Mouse (Mus musculus) limb, embryonic 15.5 days (tissue): Measurements from ENCODE around the gene Actr2. TPM values are rescaled to one million over a fixed set of nuclear protein-coding genes. Genes with fewer than 3 reads are reported as not detected.
"Not testable (repeated sequence)": the region's sequence is repeated elsewhere in the genome, so short reads cannot be mapped to it uniquely, and the experiment has no call there.

Source experiments
- ATAC-seq: fragments of 200-750 bp; cut with Nextera tagmentation; 2 replicates; pipeline ENCODE4 v1.8.0; 2017; ENCODE audit warnings: low read depth, moderate TSS enrichment; ENCODE audit not compliant: insufficient number of reproducible peaks, low FRiP score, low TSS enrichment
- H3K27ac ChIP-seq: fragments of 300-500 bp; sonication (generic); 2 replicates; pipeline ENCODE4 v1.5.1; 2015; ENCODE audit warnings: moderate library complexity, mild to moderate bottlenecking, inconsistent platforms
- H3K27me3 ChIP-seq: fragments of 300-500 bp; sonication (generic); 2 replicates; pipeline ENCODE4 v1.6.1; 2015; ENCODE audit warnings: inconsistent platforms
- H3K36me3 ChIP-seq: fragments of 300-500 bp; sonication (generic); 2 replicates; pipeline ENCODE4 v1.6.1; 2015; ENCODE audit warnings: inconsistent platforms
- H3K4me1 ChIP-seq: fragments of 300-500 bp; sonication (generic); 2 replicates; pipeline ENCODE4 v1.6.1; 2015; ENCODE audit warnings: inconsistent platforms
- H3K4me2 ChIP-seq: fragments of 300-500 bp; sonication (generic); 2 replicates; pipeline ENCODE4 v1.6.1; 2015; ENCODE audit warnings: mild to moderate bottlenecking, inconsistent platforms
- H3K4me3 ChIP-seq: fragments of 300-500 bp; sonication (generic); 2 replicates; pipeline ENCODE4 v1.5.1; 2015; ENCODE audit warnings: mild to moderate bottlenecking, inconsistent platforms
- H3K9ac ChIP-seq: fragments of 300-500 bp; sonication (generic); 2 replicates; pipeline ENCODE4 v1.6.1; 2015; ENCODE audit warnings: inconsistent platforms
- H3K9me3 ChIP-seq: fragments of 300-500 bp; sonication (generic); 2 replicates; pipeline ENCODE4 v1.6.1; 2016; ENCODE audit warnings: inconsistent platforms
- WGBS: fragments of 180-500 bp; shearing (Covaris S2); methylation state at CpG from one replicate; pipeline ENCODE4 v1.1.7; 2015; 5-methylcytosine and 5-hydroxymethylcytosine counted together
- polyA plus RNA-seq: library from polyadenylated mRNA; unstranded; fragments of >200 nt; fragmentation: Nextera tagmentation; extraction: Ambion mirVana; gene quantifications from 2 replicates; pipeline ENCODE4 v1.2.1, GENCODE M21; 2015

The Actr2 gene
- polyA plus RNA-seq, 1 experiment from 2014 or later = 134 TPM

- WGBS = 15% methylated on average over 8 of the region's 8 CpGs
- no peak overlapping the region for H3K27ac ChIP-seq
- H3K4me2 ChIP-seq = 0 out of 2 replicates have a peak overlapping the region, but pooled peaks have one; percentile 10
- H3K9me3 ChIP-seq = no peaks in the 10 kb centered on the region
- ATAC-seq = no peak
- H3K4me1 ChIP-seq = peaks cover 34% of the 10 kb centered on the region
- no peak overlapping the region for H3K4me3 ChIP-seq
- H3K27me3 ChIP-seq = no peaks in the 10 kb centered on the region
- no peak overlapping the region for H3K9ac ChIP-seq
- H3K36me3 ChIP-seq = no peaks in the 10 kb centered on the region
These were observed 74.0 kb downstream of the Actr2 start for GRCm38 (mm10) chr11:20038723-20039122.

GRCm38 (mm10) chr11:20037739-20038138 is 75.0 kb downstream of the Actr2 start:
- no peak for ATAC-seq
- Histone ChIP-seq H3K27me3 (no peaks in the 10 kb centered on the region), H3K4me1 (peaks cover 26% of the 10 kb centered on the region), H3K9ac (no peak overlapping the region), H3K9me3 (no peaks in the 10 kb centered on the region), H3K4me3 (no peak overlapping the region), H3K36me3 (no peaks in the 10 kb centered on the region), H3K4me2 (no peak overlapping the region), H3K27ac (no peak overlapping the region)
- WGBS = 85% methylated on average over 4 of the region's 4 CpGs

GRCm38 (mm10) chr11:20035972-20036371 is 76.7 kb downstream of the Actr2 start:
- WGBS = 80% methylated on average over 7 of the region's 7 CpGs
- no peak overlapping the region for H3K27ac ChIP-seq
- no peak overlapping the region for H3K9ac ChIP-seq
- H3K9me3 ChIP-seq = no peaks in the 10 kb centered on the region
- H3K4me3 ChIP-seq = no peak overlapping the region
- peaks cover 10% of the 10 kb centered on the region for H3K4me1 ChIP-seq
- no peaks in the 10 kb centered on the region for H3K36me3 ChIP-seq
- ATAC-seq = no peak
- H3K27me3 ChIP-seq = no peaks in the 10 kb centered on the region
- H3K4me2 ChIP-seq = no peak overlapping the region

GRCm38 (mm10) chr11:20035343-20035928 is 77.3 kb downstream of the Actr2 start:
- Histone ChIP-seq H3K27me3 (no peaks in the 10 kb centered on the region), H3K9me3 (no peaks in the 10 kb centered on the region), H3K4me1 (peaks cover 10% of the 10 kb centered on the region), H3K4me3 (no peak overlapping the region), H3K36me3 (no peaks in the 10 kb centered on the region), H3K4me2 (no peak overlapping the region), H3K9ac (no peak overlapping the region), H3K27ac (no peak overlapping the region)
- no peak for ATAC-seq
- WGBS = 60% methylated on average over 11 of the region's 11 CpGs

GRCm38 (mm10) chr11:20034337-20034947 is 78.3 kb downstream of the Actr2 start:
- Histone ChIP-seq H3K9ac (no peak overlapping the region), H3K4me1 (peaks cover 6% of the 10 kb centered on the region), H3K4me3 (no peak overlapping the region), H3K9me3 (no peaks in the 10 kb centered on the region), H3K27me3 (no peaks in the 10 kb centered on the region), H3K36me3 (no peaks in the 10 kb centered on the region), H3K4me2 (no peak overlapping the region), H3K27ac (no peak overlapping the region)
- no peak for ATAC-seq
- WGBS = 43% methylated on average over 14 of the region's 14 CpGs

GRCm38 (mm10) chr11:20033541-20034160 is 79.1 kb downstream of the Actr2 start:
- WGBS = 76% methylated on average over 6 of the region's 6 CpGs
- H3K27me3 ChIP-seq = no peaks in the 10 kb centered on the region
- no peak for ATAC-seq
- H3K9ac ChIP-seq = no peak overlapping the region
- H3K4me1 ChIP-seq = peaks cover 2% of the 10 kb centered on the region
- H3K9me3 ChIP-seq = no peaks in the 10 kb centered on the region
- no peak overlapping the region for H3K4me3 ChIP-seq
- H3K4me2 ChIP-seq = no peak overlapping the region
- no peaks in the 10 kb centered on the region for H3K36me3 ChIP-seq
- H3K27ac ChIP-seq = no peak overlapping the region

- no peak for ATAC-seq
- Histone ChIP-seq H3K27me3 (no peaks in the 10 kb centered on the region), H3K4me2 (no peak overlapping the region), H3K9ac (no peak overlapping the region), H3K36me3 (no peaks in the 10 kb centered on the region), H3K4me3 (no peak overlapping the region), H3K4me1 (no peaks in the 10 kb centered on the region; the same call in 1 of the 2 replicates), H3K27ac (no peak overlapping the region), H3K9me3 (no peaks in the 10 kb centered on the region)
- WGBS = 50% methylated on average over 8 of the region's 8 CpGs
These were observed 81.2 kb downstream of the Actr2 start for GRCm38 (mm10) chr11:20031536-20031935.

- not testable (repeated sequence) for H3K9ac ChIP-seq, H3K9me3 ChIP-seq, H3K36me3 ChIP-seq, H3K27ac ChIP-seq, H3K4me3 ChIP-seq, H3K4me2 ChIP-seq, H3K27me3 ChIP-seq, H3K4me1 ChIP-seq, ATAC-seq
- WGBS = 88% methylated on average over 5 of the region's 5 CpGs
These were observed 81.7 kb downstream of the Actr2 start for GRCm38 (mm10) chr11:20030973-20031372.

GRCm38 (mm10) chr11:20029014-20029413 is 83.7 kb downstream of the Actr2 start:
- ATAC-seq = no peak
- H3K4me1 ChIP-seq = no peaks in the 10 kb centered on the region
- H3K36me3 ChIP-seq = 0 out of 2 replicates have a peak, but pooled peaks cover 15% of the 10 kb centered on the region
- no peak overlapping the region for H3K9ac ChIP-seq
- WGBS = 92% methylated on average over 4 of the region's 4 CpGs
- no peaks in the 10 kb centered on the region for H3K27me3 ChIP-seq
- no peak overlapping the region for H3K4me3 ChIP-seq
- H3K9me3 ChIP-seq = no peaks in the 10 kb centered on the region
- no peak overlapping the region for H3K4me2 ChIP-seq
- no peak overlapping the region for H3K27ac ChIP-seq

GRCm38 (mm10) chr11:20028396-20028795 is 84.3 kb downstream of the Actr2 start:
- Histone ChIP-seq H3K4me3 (no peak overlapping the region), H3K4me1 (no peaks in the 10 kb centered on the region), H3K9ac (no peak overlapping the region), H3K4me2 (no peak overlapping the region), H3K27ac (no peak overlapping the region), H3K36me3 (0 out of 2 replicates have a peak, but pooled peaks cover 15% of the 10 kb centered on the region), H3K27me3 (no peaks in the 10 kb centered on the region), H3K9me3 (no peaks in the 10 kb centered on the region)
- ATAC-seq = no peak
- WGBS = 82% methylated on average over 6 of the region's 6 CpGs

- WGBS = 64% methylated on average over 9 of the region's 9 CpGs
- ATAC-seq = no peak
- no peaks in the 10 kb centered on the region for H3K27me3 ChIP-seq
- H3K9me3 ChIP-seq = no peaks in the 10 kb centered on the region
- H3K4me3 ChIP-seq = no peak overlapping the region
- H3K36me3 ChIP-seq = peaks cover 20% of the 10 kb centered on the region; the same call in 1 of the 2 replicates
- no peaks in the 10 kb centered on the region for H3K4me1 ChIP-seq
- H3K27ac ChIP-seq = no peak overlapping the region
- no peak overlapping the region for H3K4me2 ChIP-seq
- no peak overlapping the region for H3K9ac ChIP-seq
These were observed 85.0 kb downstream of the Actr2 start for GRCm38 (mm10) chr11:20027719-20028118.

- no peak overlapping the region for H3K4me3 ChIP-seq
- H3K36me3 ChIP-seq = peaks cover 31% of the 10 kb centered on the region
- no peaks in the 10 kb centered on the region for H3K27me3 ChIP-seq
- ATAC-seq = no peak
- no peaks in the 10 kb centered on the region for H3K4me1 ChIP-seq
- 56% methylated on average over 11 of the region's 11 CpGs for WGBS
- peaks cover 9% of the 10 kb centered on the region for H3K9me3 ChIP-seq
- no peak overlapping the region for H3K4me2 ChIP-seq
- H3K9ac ChIP-seq = no peak overlapping the region
- H3K27ac ChIP-seq = no peak overlapping the region
These were observed 86.8 kb downstream of the Actr2 start for GRCm38 (mm10) chr11:20025899-20026298.
